Mouse (Mus musculus) stomach, postnatal 0 days (tissue): ENCODE results near the gene Gm20498.

ENCODE experiments used
- CTCF ChIP-seq: IDR thresholded peaks from 2 replicates; pipeline ENCODE4 v1.5.1; 2016; ENCODE audit warnings: antibody characterized with exemption, low read depth, mild to moderate bottlenecking, moderate library complexity
- EP300 ChIP-seq: optimal IDR thresholded peaks from 2 replicates; pipeline ENCODE3; 2016; ENCODE audit warnings: antibody characterized with exemption

- TF ChIP-seq EP300, result no peak
- TF ChIP-seq CTCF, result no peak
Observed at GRCm38 (mm10) chr12:81567931-81568330, 35.2 kb upstream of the Gm20498 start.
